Mouse (Mus musculus) neural tube, embryonic 11.5 days (tissue): ENCODE measurements at regions not wholly inside any gene's neighbourhood (a gene's known extent, or its start where the extent isn't known, plus 50 kb on each side); places are given as distances from the start of the nearest gene placed in this dataset.

Source experiments
- ATAC-seq: fragments of 200-750 bp; cut with Nextera tagmentation; 2 replicates; pipeline ENCODE4 v1.8.0; 2017; ENCODE audit warnings: moderate number of reproducible peaks, mild to moderate bottlenecking, moderate TSS enrichment, moderate library complexity; ENCODE audit not compliant: insufficient read depth, low FRiP score, low TSS enrichment
- DNase-seq: peaks from one replicate; pipeline ENCODE4 v3.0.0-alpha.2; 2015; ENCODE audit warnings: low spot score
- H3K27ac ChIP-seq: fragments of 300-500 bp; sonication (generic); 2 replicates; pipeline ENCODE4 v1.5.1; 2014; ENCODE audit warnings: low read depth, mild to moderate bottlenecking, low read length
- H3K27me3 ChIP-seq: fragments of 300-500 bp; sonication (generic); 2 replicates; pipeline ENCODE4 v1.6.1; 2014; ENCODE audit warnings: mild to moderate bottlenecking, low read length, mixed read lengths; ENCODE audit not compliant: control insufficient read depth, insufficient read depth
- H3K36me3 ChIP-seq: fragments of 300-500 bp; sonication (generic); 2 replicates; pipeline ENCODE4 v1.6.1; 2014; ENCODE audit warnings: mild to moderate bottlenecking, low read length, moderate library complexity, mixed read lengths; ENCODE audit not compliant: control insufficient read depth, insufficient read depth
- H3K4me1 ChIP-seq: fragments of 300-500 bp; sonication (generic); 2 replicates; pipeline ENCODE4 v1.6.1; 2014; ENCODE audit warnings: low read length, mixed read lengths; ENCODE audit not compliant: control insufficient read depth, insufficient read depth
- H3K4me2 ChIP-seq: fragments of 300-500 bp; sonication (generic); 2 replicates; pipeline ENCODE4 v1.6.1; 2014; ENCODE audit warnings: low read depth, mild to moderate bottlenecking, moderate library complexity
- H3K4me3 ChIP-seq: fragments of 300-500 bp; sonication (generic); 2 replicates; pipeline ENCODE4 v1.5.1; 2014; ENCODE audit warnings: low read depth, low read length
- H3K9ac ChIP-seq: fragments of 300-500 bp; sonication (generic); 2 replicates; pipeline ENCODE4 v1.6.1; 2014; ENCODE audit warnings: mild to moderate bottlenecking, low read length
- H3K9me3 ChIP-seq: fragments of 300-500 bp; sonication (generic); 2 replicates; pipeline ENCODE4 v1.6.1; 2016; ENCODE audit warnings: low read length; ENCODE audit not compliant: control insufficient read depth
- WGBS: fragments of 180-500 bp; shearing (Covaris S2); extraction: QIAGEN DNeasy Blood & Tissue Kit; methylation state at CpG from one replicate; pipeline ENCODE4 v1.1.7; 2014; 5-methylcytosine and 5-hydroxymethylcytosine counted together

GRCm38 (mm10) chr1:183820555-183820954 lies 192.5 kb upstream of the Dusp10 start:
- DNase-seq (no peak), ATAC-seq (no peak)
- Histone ChIP-seq H3K9ac (no peak overlapping the region), H3K27me3 (no peaks in the 10 kb centered on the region), H3K27ac (no peak overlapping the region), H3K36me3 (no peaks in the 10 kb centered on the region), H3K4me3 (no peak overlapping the region), H3K4me1 (no peaks in the 10 kb centered on the region), H3K9me3 (no peaks in the 10 kb centered on the region), H3K4me2 (no peak overlapping the region)
- 73% methylated on average over 5 of the region's 5 CpGs for WGBS

- no peaks in the 10 kb centered on the region for H3K27me3 ChIP-seq
- ATAC-seq (no peak), DNase-seq (no peak)
- no peak overlapping the region for H3K27ac ChIP-seq
- H3K4me3 ChIP-seq: no peak overlapping the region
- H3K9me3 ChIP-seq: no peaks in the 10 kb centered on the region
- H3K36me3 ChIP-seq: no peaks in the 10 kb centered on the region
- WGBS: 34% methylated on average over 4 of the region's 4 CpGs
- no peak overlapping the region for H3K9ac ChIP-seq
- no peaks in the 10 kb centered on the region for H3K4me1 ChIP-seq
- no peak overlapping the region for H3K4me2 ChIP-seq
These were observed 186.8 kb upstream of the Dusp10 start for GRCm38 (mm10) chr1:183826300-183826699.

GRCm38 (mm10) chr1:183845135-183845534 lies 168.0 kb upstream of the Dusp10 start:
- Histone ChIP-seq H3K36me3 (no peaks in the 10 kb centered on the region), H3K4me3 (no peak overlapping the region), H3K27ac (no peak overlapping the region), H3K27me3 (no peaks in the 10 kb centered on the region), H3K9ac (no peak overlapping the region), H3K4me1 (no peaks in the 10 kb centered on the region), H3K9me3 (no peaks in the 10 kb centered on the region), H3K4me2 (no peak overlapping the region)
- ATAC-seq (no peak), DNase-seq (no peak)
- WGBS: 75% methylated on average over 4 of the region's 4 CpGs

GRCm38 (mm10) chr1:183853956-183854613 lies 159.0 kb upstream of the Dusp10 start:
- no peak for ATAC-seq
- WGBS: 76% methylated on average over 3 of the region's 3 CpGs

GRCm38 (mm10) chr1:183865111-183865510 lies 148.0 kb upstream of the Dusp10 start:
- Histone ChIP-seq H3K4me1 (no peaks in the 10 kb centered on the region), H3K4me3 (no peak overlapping the region), H3K27ac (no peak overlapping the region), H3K9me3 (no peaks in the 10 kb centered on the region), H3K4me2 (no peak overlapping the region), H3K27me3 (no peaks in the 10 kb centered on the region), H3K9ac (no peak overlapping the region), H3K36me3 (no peaks in the 10 kb centered on the region)
- DNase-seq: no peak
- no peak for ATAC-seq
- 68% methylated on average over 4 of the region's 4 CpGs for WGBS

More at GRCm38 (mm10) chr1:183853956-183854613, 159.0 kb upstream of the Dusp10 start:
- Histone ChIP-seq H3K27me3 (no peaks in the 10 kb centered on the region), H3K4me1 (no peaks in the 10 kb centered on the region), H3K4me2 (no peak overlapping the region), H3K36me3 (no peaks in the 10 kb centered on the region), H3K4me3 (no peak overlapping the region), H3K9me3 (no peaks in the 10 kb centered on the region), H3K27ac (no peak overlapping the region), H3K9ac (no peak overlapping the region)
- DNase-seq: no peak

GRCm38 (mm10) chr1:183865586-183865985 lies 147.5 kb upstream of the Dusp10 start:
- Histone ChIP-seq H3K4me1 (no peaks in the 10 kb centered on the region), H3K27me3 (no peaks in the 10 kb centered on the region), H3K36me3 (no peaks in the 10 kb centered on the region), H3K4me2 (no peak overlapping the region), H3K9me3 (no peaks in the 10 kb centered on the region), H3K9ac (no peak overlapping the region), H3K27ac (no peak overlapping the region), H3K4me3 (no peak overlapping the region)
- DNase-seq (no peak), ATAC-seq (no peak)
- WGBS: 87% methylated on average over 3 of the region's 3 CpGs

- no peak for DNase-seq
- ATAC-seq: no peak
- 93% methylated on average over 5 of the region's 5 CpGs for WGBS
These were observed 144.1 kb upstream of the Dusp10 start for GRCm38 (mm10) chr1:183868965-183869364.

GRCm38 (mm10) chr1:183895936-183896335 lies 117.2 kb upstream of the Dusp10 start:
- Histone ChIP-seq H3K9me3 (no peaks in the 10 kb centered on the region), H3K27ac (no peak overlapping the region), H3K4me1 (no peaks in the 10 kb centered on the region), H3K36me3 (no peaks in the 10 kb centered on the region), H3K4me3 (no peak overlapping the region), H3K9ac (no peak overlapping the region), H3K4me2 (no peak overlapping the region), H3K27me3 (no peaks in the 10 kb centered on the region)
- ATAC-seq: no peak
- no peak for DNase-seq
- WGBS: 95% methylated on average over 3 of the region's 3 CpGs

More at GRCm38 (mm10) chr1:183868965-183869364, 144.1 kb upstream of the Dusp10 start:
- Histone ChIP-seq H3K4me1 (no peaks in the 10 kb centered on the region), H3K4me2 (no peak overlapping the region), H3K9me3 (no peaks in the 10 kb centered on the region), H3K36me3 (no peaks in the 10 kb centered on the region), H3K9ac (no peak overlapping the region), H3K27ac (no peak overlapping the region), H3K27me3 (no peaks in the 10 kb centered on the region), H3K4me3 (no peak overlapping the region)

- Histone ChIP-seq H3K4me3 (no peak overlapping the region), H3K27me3 (no peaks in the 10 kb centered on the region), H3K9me3 (no peaks in the 10 kb centered on the region), H3K4me2 (no peak overlapping the region), H3K4me1 (no peaks in the 10 kb centered on the region), H3K36me3 (no peaks in the 10 kb centered on the region), H3K9ac (no peak overlapping the region), H3K27ac (no peak overlapping the region)
- 74% methylated on average over 3 of the region's 3 CpGs for WGBS
- DNase-seq: no peak
- no peak for ATAC-seq
These were observed 115.0 kb upstream of the Dusp10 start for GRCm38 (mm10) chr1:183898091-183898490.
